Mouse (Mus musculus) forebrain, embryonic 16.5 days (tissue): ENCODE measurements at regions not wholly inside any gene's neighbourhood (a gene's known extent, or its start where the extent isn't known, plus 50 kb on each side); places are given as distances from the start of the nearest gene placed in this dataset.

ENCODE experiments used
- ATAC-seq: fragments of 200-750 bp; cut with Nextera tagmentation; 2 replicates; pipeline ENCODE4 v1.8.0; 2017; ENCODE audit warnings: mild to moderate bottlenecking, moderate library complexity
- H3K27ac ChIP-seq: fragments of 300-500 bp; sonication (generic); 2 replicates; pipeline ENCODE4 v1.5.1; 2014; ENCODE audit warnings: low read length, control low read depth
- H3K27me3 ChIP-seq: fragments of 300-500 bp; sonication (generic); replicated peaks from 2 replicates; pipeline ENCODE4 v1.6.1; 2014; ENCODE audit warnings: low read length; ENCODE audit not compliant: control insufficient read depth, insufficient read depth
- H3K36me3 ChIP-seq: fragments of 300-500 bp; sonication (generic); 2 replicates; pipeline ENCODE4 v1.6.1; 2014; ENCODE audit not compliant: control insufficient read depth, insufficient read depth
- H3K4me1 ChIP-seq: fragments of 300-500 bp; sonication (generic); replicated peaks from 2 replicates; pipeline ENCODE4 v1.6.1; 2014; ENCODE audit warnings: low read length; ENCODE audit not compliant: control insufficient read depth, insufficient read depth
- H3K4me2 ChIP-seq: fragments of 300-500 bp; sonication (generic); 2 replicates; pipeline ENCODE4 v1.6.1; 2014; ENCODE audit warnings: mild to moderate bottlenecking, low read length, control low read depth
- H3K4me3 ChIP-seq: fragments of 300-500 bp; sonication (generic); replicated peaks from 2 replicates; pipeline ENCODE4 v1.5.1; 2014; ENCODE audit warnings: mild to moderate bottlenecking, low read length, control low read depth
- H3K9ac ChIP-seq: fragments of 300-500 bp; sonication (generic); replicated peaks from 2 replicates; pipeline ENCODE4 v1.6.1; 2014; ENCODE audit warnings: low read depth, low read length, control low read depth
- H3K9me3 ChIP-seq: fragments of 300-500 bp; sonication (generic); 2 replicates; pipeline ENCODE4 v1.6.1; 2016; ENCODE audit warnings: low read length; ENCODE audit not compliant: control insufficient read depth
- WGBS: fragments of 180-500 bp; shearing (Covaris S2); extraction: QIAGEN DNeasy Blood & Tissue Kit; methylation state at CpG from one replicate; pipeline ENCODE4 v1.1.7; 2014; 5-methylcytosine and 5-hydroxymethylcytosine counted together

GRCm38 (mm10) chr16:53480664-53481063 is 1026.8 kb upstream of the Alcam start:
- no peaks in the 10 kb centered on the region for H3K36me3 ChIP-seq
- no peaks in the 10 kb centered on the region for H3K9me3 ChIP-seq
- H3K27ac ChIP-seq: no peak overlapping the region
- no peak for ATAC-seq
- no peaks in the 10 kb centered on the region for H3K27me3 ChIP-seq
- no peak overlapping the region for H3K4me2 ChIP-seq
- H3K9ac ChIP-seq: no peak overlapping the region
- no peaks in the 10 kb centered on the region for H3K4me1 ChIP-seq
- H3K4me3 ChIP-seq: no peak overlapping the region

- H3K4me3 ChIP-seq: no peak overlapping the region
- H3K4me1 ChIP-seq: no peaks in the 10 kb centered on the region
- no peak for ATAC-seq
- no peaks in the 10 kb centered on the region for H3K36me3 ChIP-seq
- H3K9ac ChIP-seq: no peak overlapping the region
- no peaks in the 10 kb centered on the region for H3K27me3 ChIP-seq
- H3K9me3 ChIP-seq: no peaks in the 10 kb centered on the region
- H3K27ac ChIP-seq: no peak overlapping the region
- no peak overlapping the region for H3K4me2 ChIP-seq
- WGBS: 40% methylated on average over 4 of the region's 4 CpGs
Measured at GRCm38 (mm10) chr16:53439511-53439910, 985.6 kb upstream of the Alcam start.

- H3K27me3 ChIP-seq: no peaks in the 10 kb centered on the region
- no peak overlapping the region for H3K4me3 ChIP-seq
- no peak overlapping the region for H3K4me2 ChIP-seq
- H3K36me3 ChIP-seq: no peaks in the 10 kb centered on the region
- no peaks in the 10 kb centered on the region for H3K4me1 ChIP-seq
- H3K9ac ChIP-seq: no peak overlapping the region
- ATAC-seq: no peak
- no peaks in the 10 kb centered on the region for H3K9me3 ChIP-seq
- no peak overlapping the region for H3K27ac ChIP-seq
- 75% methylated on average over 2 of the region's 2 CpGs for whole genome bisulfite sequencing
Measured at GRCm38 (mm10) chr16:53418416-53418815, 964.5 kb upstream of the Alcam start.

GRCm38 (mm10) chr16:53385176-53385575 is 931.3 kb upstream of the Alcam start:
- Histone ChIP-seq H3K9me3 (no peaks in the 10 kb centered on the region), H3K27ac (no peak overlapping the region), H3K4me3 (no peak overlapping the region), H3K4me1 (no peaks in the 10 kb centered on the region), H3K9ac (no peak overlapping the region), H3K36me3 (no peaks in the 10 kb centered on the region), H3K4me2 (no peak overlapping the region), H3K27me3 (no peaks in the 10 kb centered on the region)
- ATAC-seq: no peak
- WGBS: 72% methylated on average over 4 of the region's 4 CpGs

DNA sequence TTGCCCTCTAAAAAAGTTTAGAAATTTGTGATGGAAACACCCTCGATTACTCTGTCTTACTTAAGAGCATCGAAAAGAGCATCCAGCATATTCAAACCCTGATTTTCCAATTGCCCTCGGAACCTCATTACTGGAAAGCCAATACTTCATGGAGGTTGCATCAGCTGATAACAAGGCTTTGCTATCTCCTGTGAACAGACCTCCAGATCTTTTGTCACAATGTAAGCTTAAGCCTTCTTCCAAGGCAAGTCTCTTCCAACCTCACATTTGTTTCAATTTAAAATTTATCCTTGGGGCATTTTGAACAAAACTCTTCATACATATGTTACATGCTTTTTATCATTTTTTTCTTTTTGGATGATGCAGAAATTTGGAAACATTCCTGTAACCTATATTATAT is 888.3 kb upstream of the Alcam start:
- Histone ChIP-seq H3K36me3 (no peaks in the 10 kb centered on the region), H3K9ac (no peak overlapping the region), H3K9me3 (no peaks in the 10 kb centered on the region), H3K27me3 (no peaks in the 10 kb centered on the region), H3K4me2 (no peak overlapping the region), H3K4me3 (no peak overlapping the region), H3K4me1 (no peaks in the 10 kb centered on the region), H3K27ac (no peak overlapping the region)
- no peak for ATAC-seq
- 91% methylated on average over 3 of the region's 3 CpGs for WGBS

- H3K4me1 ChIP-seq: no peaks in the 10 kb centered on the region
- no peak overlapping the region for H3K4me2 ChIP-seq
- H3K36me3 ChIP-seq: no peaks in the 10 kb centered on the region
- no peak overlapping the region for H3K27ac ChIP-seq
- no peaks in the 10 kb centered on the region for H3K27me3 ChIP-seq
- no peak overlapping the region for H3K9ac ChIP-seq
- H3K9me3 ChIP-seq: no peaks in the 10 kb centered on the region
- no peak overlapping the region for H3K4me3 ChIP-seq
- no peak for ATAC-seq
Measured at GRCm38 (mm10) chr16:53326353-53326752, 872.5 kb upstream of the Alcam start.

DNA sequence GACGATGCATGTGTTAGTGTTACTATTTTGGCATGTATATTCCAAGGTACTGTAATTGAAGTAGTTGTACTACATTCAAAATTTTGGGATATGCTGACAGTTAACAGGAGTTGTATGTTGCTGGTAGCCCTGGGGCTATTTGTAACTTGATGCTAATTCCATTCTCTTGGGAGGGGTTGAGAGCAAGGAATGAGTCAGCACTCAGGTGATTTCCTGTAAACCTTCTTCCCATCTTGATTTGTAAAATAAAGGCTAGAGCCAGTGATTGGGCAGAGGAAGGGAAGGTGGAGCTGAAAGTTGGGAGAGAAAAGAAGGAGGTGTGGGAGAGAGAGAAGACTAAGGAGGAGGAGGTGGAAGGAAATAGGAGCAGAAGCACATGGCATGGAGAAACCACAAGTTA is 838.2 kb upstream of the Alcam start:
- no peaks in the 10 kb centered on the region for H3K27me3 ChIP-seq
- no peak overlapping the region for H3K27ac ChIP-seq
- no peak overlapping the region for H3K9ac ChIP-seq
- H3K4me2 ChIP-seq: no peak overlapping the region
- WGBS: 73% methylated on average over 1 of the region's 1 CpGs
- H3K9me3 ChIP-seq: no peaks in the 10 kb centered on the region
- H3K4me1 ChIP-seq: no peaks in the 10 kb centered on the region
- no peak for ATAC-seq
- H3K4me3 ChIP-seq: no peak overlapping the region
- H3K36me3 ChIP-seq: no peaks in the 10 kb centered on the region

GRCm38 (mm10) chr16:53282014-53282413 is 828.1 kb upstream of the Alcam start:
- H3K27ac ChIP-seq: no peak overlapping the region
- no peak overlapping the region for H3K9ac ChIP-seq
- no peaks in the 10 kb centered on the region for H3K4me1 ChIP-seq
- no peak for ATAC-seq
- H3K27me3 ChIP-seq: no peaks in the 10 kb centered on the region
- H3K9me3 ChIP-seq: no peaks in the 10 kb centered on the region
- H3K4me3 ChIP-seq: no peak overlapping the region
- WGBS: 71% methylated on average over 2 of the region's 2 CpGs
- no peaks in the 10 kb centered on the region for H3K36me3 ChIP-seq
- no peak overlapping the region for H3K4me2 ChIP-seq

GRCm38 (mm10) chr16:53266116-53266515 is 812.2 kb upstream of the Alcam start:
- H3K4me2 ChIP-seq: no peak overlapping the region
- no peak overlapping the region for H3K27ac ChIP-seq
- H3K9ac ChIP-seq: no peak overlapping the region
- H3K4me3 ChIP-seq: no peak overlapping the region
- no peaks in the 10 kb centered on the region for H3K36me3 ChIP-seq
- 18% methylated on average over 3 of the region's 3 CpGs for WGBS
- no peaks in the 10 kb centered on the region for H3K4me1 ChIP-seq
- ATAC-seq: no peak
- no peaks in the 10 kb centered on the region for H3K9me3 ChIP-seq
- H3K27me3 ChIP-seq: no peaks in the 10 kb centered on the region

- Histone ChIP-seq H3K4me2 (no peak overlapping the region), H3K9me3 (no peaks in the 10 kb centered on the region), H3K4me3 (no peak overlapping the region), H3K9ac (no peak overlapping the region), H3K27ac (no peak overlapping the region), H3K27me3 (no peaks in the 10 kb centered on the region), H3K36me3 (no peaks in the 10 kb centered on the region), H3K4me1 (no peaks in the 10 kb centered on the region)
- ATAC-seq: no peak
- 88% methylated on average over 1 of the region's 1 CpGs for WGBS
Measured at GRCm38 (mm10) chr16:53245365-53245764, 791.5 kb upstream of the Alcam start.
